Mouse (Mus musculus) bone marrow macrophage, adult 2 months (primary cell): ENCODE data around the gene Mcrs1. TPM values are rescaled to one million over a fixed set of nuclear protein-coding genes. Genes with fewer than 3 reads are reported as not detected.
A peak's percentile ranks its signal among the peaks of the same experiment; 100 is the strongest.

ENCODE experiments used
- H3K27ac ChIP-seq: 2 replicates; pipeline ENCODE4 v1.5.1; 2012; ENCODE audit warnings: low read depth, low read length; ENCODE audit not compliant: insufficient read depth
- H3K4me1 ChIP-seq: 2 replicates; pipeline ENCODE4 v1.6.1; 2012; ENCODE audit warnings: low read length; ENCODE audit not compliant: control insufficient read depth, insufficient read depth
- H3K4me3 ChIP-seq: 2 replicates; pipeline ENCODE4 v1.5.1; 2012; ENCODE audit warnings: mild to moderate bottlenecking, low read length, moderate library complexity; ENCODE audit not compliant: insufficient read depth
- CTCF ChIP-seq: IDR thresholded peaks from 2 replicates; pipeline ENCODE4 v1.5.1; 2012; ENCODE audit warnings: low read depth, mild to moderate bottlenecking, low read length, moderate library complexity
- POLR2A ChIP-seq: IDR thresholded peaks from 2 replicates; pipeline ENCODE4 v1.6.1; 2012; ENCODE audit warnings: mild to moderate bottlenecking, low read depth, low read length, borderline replicate concordance
- polyA plus RNA-seq: library from polyadenylated mRNA; stranded (reverse); fragments of >200 nt; gene quantifications from 2 replicates; pipeline ENCODE4 v1.2.4, GENCODE M21; 2012; ENCODE audit not compliant: missing spikeins, insufficient read depth, insufficient read length

The Mcrs1 gene
- polyA plus RNA-seq, 1 experiment: 29.9 TPM

- Histone ChIP-seq H3K4me1 (no peaks in the 10 kb centered on the region), H3K27ac (no peak overlapping the region), H3K4me3 (no peak overlapping the region)
- TF ChIP-seq POLR2A (no peak), CTCF (no peak)
Measured at GRCm38 (mm10) chr15:99231998-99232397, 19.8 kb downstream of the Mcrs1 start.

- Histone ChIP-seq H3K4me3 (no peak overlapping the region), H3K4me1 (no peaks in the 10 kb centered on the region), H3K27ac (no peak overlapping the region)
- TF ChIP-seq CTCF: no peak
- TF ChIP-seq POLR2A: no peak
Measured at GRCm38 (mm10) chr15:99226090-99226489, 25.7 kb downstream of the Mcrs1 start.

GRCm38 (mm10) chr15:99225081-99225810 is 26.5 kb downstream of the Mcrs1 start:
- Histone ChIP-seq H3K4me1 (no peaks in the 10 kb centered on the region), H3K4me3 (no peak overlapping the region), H3K27ac (no peak overlapping the region)
- no peak for TF ChIP-seq POLR2A
- TF ChIP-seq CTCF: no peak

- Histone ChIP-seq H3K27ac (no peak within 1 kb of the TSS), H3K4me3 (peak within 1 kb of the TSS; percentile 44), H3K4me1 (no peaks in the 10 kb centered on the region)
- no peak for TF ChIP-seq CTCF
Measured at GRCm38 (mm10) chr15:99224208-99224911, 27.4 kb downstream of the Mcrs1 start, which contains the start of gene Kcnh3. Gene Kcnh3, plus strand, starts transcription at chr15:99224861.

GRCm38 (mm10) chr15:99223585-99224207 is 28.1 kb downstream of the Mcrs1 start:
- Histone ChIP-seq H3K27ac (no peak overlapping the region), H3K4me3 (peak overlapping the region; percentile 44), H3K4me1 (no peaks in the 10 kb centered on the region)
- no peak for TF ChIP-seq POLR2A
- no peak for TF ChIP-seq CTCF

GRCm38 (mm10) chr15:99222794-99223584 is 28.8 kb downstream of the Mcrs1 start:
- peak overlapping the region; percentile 44 for H3K4me3 ChIP-seq
- H3K4me1 ChIP-seq: no peaks in the 10 kb centered on the region

GRCm38 (mm10) chr15:99221315-99221952 is 30.3 kb downstream of the Mcrs1 start:
- no peak overlapping the region for H3K27ac ChIP-seq
- TF ChIP-seq CTCF: no peak
- no peaks in the 10 kb centered on the region for H3K4me1 ChIP-seq
- H3K4me3 ChIP-seq: no peak overlapping the region

More at GRCm38 (mm10) chr15:99222794-99223584, 28.8 kb downstream of the Mcrs1 start:
- no peak overlapping the region for H3K27ac ChIP-seq
- TF ChIP-seq POLR2A: no peak
- no peak for TF ChIP-seq CTCF

- Histone ChIP-seq H3K27ac (no peak overlapping the region), H3K4me3 (no peak overlapping the region), H3K4me1 (no peaks in the 10 kb centered on the region)
- TF ChIP-seq POLR2A (no peak), CTCF (no peak)
Measured at GRCm38 (mm10) chr15:99217630-99218029, 34.1 kb downstream of the Mcrs1 start.

- TF ChIP-seq POLR2A (no peak), CTCF (no peak)
- no peaks in the 10 kb centered on the region for H3K4me1 ChIP-seq
- no peak overlapping the region for H3K4me3 ChIP-seq
- no peak overlapping the region for H3K27ac ChIP-seq
Measured at GRCm38 (mm10) chr15:99215741-99216463, 35.9 kb downstream of the Mcrs1 start.
